Mouse (Mus musculus) neural tube, embryonic 11.5 days (tissue): ENCODE measurements around the gene Nrgn. TPM values are rescaled to one million over a fixed set of nuclear protein-coding genes. Genes with fewer than 3 reads are reported as not detected.

Experiments
- ATAC-seq: fragments of 200-750 bp; cut with Nextera tagmentation; 2 replicates; pipeline ENCODE4 v1.8.0; 2017; ENCODE audit warnings: moderate number of reproducible peaks, mild to moderate bottlenecking, moderate TSS enrichment, moderate library complexity; ENCODE audit not compliant: insufficient read depth, low FRiP score, low TSS enrichment
- DNase-seq: peaks from one replicate; pipeline ENCODE4 v3.0.0-alpha.2; 2015; ENCODE audit warnings: low spot score
- H3K27ac ChIP-seq: fragments of 300-500 bp; sonication (generic); 2 replicates; pipeline ENCODE4 v1.5.1; 2014; ENCODE audit warnings: low read depth, mild to moderate bottlenecking, low read length
- H3K27me3 ChIP-seq: fragments of 300-500 bp; sonication (generic); 2 replicates; pipeline ENCODE4 v1.6.1; 2014; ENCODE audit warnings: mild to moderate bottlenecking, low read length, mixed read lengths; ENCODE audit not compliant: control insufficient read depth, insufficient read depth
- H3K36me3 ChIP-seq: fragments of 300-500 bp; sonication (generic); 2 replicates; pipeline ENCODE4 v1.6.1; 2014; ENCODE audit warnings: mild to moderate bottlenecking, low read length, moderate library complexity, mixed read lengths; ENCODE audit not compliant: control insufficient read depth, insufficient read depth
- H3K4me1 ChIP-seq: fragments of 300-500 bp; sonication (generic); 2 replicates; pipeline ENCODE4 v1.6.1; 2014; ENCODE audit warnings: low read length, mixed read lengths; ENCODE audit not compliant: control insufficient read depth, insufficient read depth
- H3K4me2 ChIP-seq: fragments of 300-500 bp; sonication (generic); 2 replicates; pipeline ENCODE4 v1.6.1; 2014; ENCODE audit warnings: low read depth, mild to moderate bottlenecking, moderate library complexity
- H3K4me3 ChIP-seq: fragments of 300-500 bp; sonication (generic); 2 replicates; pipeline ENCODE4 v1.5.1; 2014; ENCODE audit warnings: low read depth, low read length
- H3K9ac ChIP-seq: fragments of 300-500 bp; sonication (generic); 2 replicates; pipeline ENCODE4 v1.6.1; 2014; ENCODE audit warnings: mild to moderate bottlenecking, low read length
- H3K9me3 ChIP-seq: fragments of 300-500 bp; sonication (generic); 2 replicates; pipeline ENCODE4 v1.6.1; 2016; ENCODE audit warnings: low read length; ENCODE audit not compliant: control insufficient read depth
- WGBS: fragments of 180-500 bp; shearing (Covaris S2); extraction: QIAGEN DNeasy Blood & Tissue Kit; methylation state at CpG from one replicate; pipeline ENCODE4 v1.1.7; 2014; 5-methylcytosine and 5-hydroxymethylcytosine counted together
- polyA plus RNA-seq: library from polyadenylated mRNA; unstranded; fragments of >200 nt; fragmentation: Nextera tagmentation; extraction: Ambion mirVana; gene quantifications from 2 replicates; pipeline ENCODE4 v1.2.1, GENCODE M21; 2014

The Nrgn gene
- polyA plus RNA-seq, 1 experiment from 2014 or later = 2.3 TPM

- H3K36me3 ChIP-seq = peaks cover 9% of the 10 kb centered on the region
- 23% methylated on average over 21 of the region's 21 CpGs for WGBS
- ATAC-seq (no peak), DNase-seq (no peak)
- peaks cover 57% of the 10 kb centered on the region for H3K27me3 ChIP-seq
- H3K9ac ChIP-seq = no peak overlapping the region
- no peaks in the 10 kb centered on the region for H3K9me3 ChIP-seq
- H3K4me1 ChIP-seq = peaks cover 21% of the 10 kb centered on the region
- H3K4me3 ChIP-seq = no peak overlapping the region
- no peak overlapping the region for H3K27ac ChIP-seq
- no peak overlapping the region for H3K4me2 ChIP-seq
Measured at GRCm38 (mm10) chr9:37526443-37527395, 26.0 kb downstream of the Nrgn start.

GRCm38 (mm10) chr9:37525461-37525860, 27.2 kb downstream of the Nrgn start:
- 92% methylated on average over 2 of the region's 2 CpGs for WGBS
- no peak overlapping the region for H3K9ac ChIP-seq
- H3K27ac ChIP-seq = no peak overlapping the region
- no peak for ATAC-seq
- H3K9me3 ChIP-seq = no peaks in the 10 kb centered on the region
- peaks cover 45% of the 10 kb centered on the region for H3K27me3 ChIP-seq
- H3K4me3 ChIP-seq = no peak overlapping the region
- peaks cover 9% of the 10 kb centered on the region for H3K36me3 ChIP-seq
- DNase-seq = no peak
- H3K4me2 ChIP-seq = no peak overlapping the region
- H3K4me1 ChIP-seq = peaks cover 14% of the 10 kb centered on the region

GRCm38 (mm10) chr9:37519995-37520394, 32.7 kb downstream of the Nrgn start:
- H3K4me3 ChIP-seq = no peak overlapping the region
- H3K36me3 ChIP-seq = peaks cover 9% of the 10 kb centered on the region
- ATAC-seq (no peak), DNase-seq (no peak)
- WGBS = 89% methylated on average over 2 of the region's 2 CpGs
- no peak overlapping the region for H3K9ac ChIP-seq
- H3K4me1 ChIP-seq = no peaks in the 10 kb centered on the region
- H3K27ac ChIP-seq = no peak overlapping the region
- no peak overlapping the region for H3K4me2 ChIP-seq
- H3K27me3 ChIP-seq = no peaks in the 10 kb centered on the region
- no peaks in the 10 kb centered on the region for H3K9me3 ChIP-seq

- Histone ChIP-seq H3K4me2 (no peak overlapping the region), H3K4me1 (no peaks in the 10 kb centered on the region), H3K9ac (no peak overlapping the region), H3K27ac (no peak overlapping the region), H3K9me3 (no peaks in the 10 kb centered on the region), H3K36me3 (peaks cover 7% of the 10 kb centered on the region), H3K27me3 (no peaks in the 10 kb centered on the region), H3K4me3 (no peak overlapping the region)
- DNase-seq (no peak), ATAC-seq (no peak)
- WGBS = 92% methylated on average over 8 of the region's 8 CpGs
Measured at GRCm38 (mm10) chr9:37518991-37519390, 33.7 kb downstream of the Nrgn start.

- no peak overlapping the region for H3K9ac ChIP-seq
- no peak overlapping the region for H3K27ac ChIP-seq
- no peaks in the 10 kb centered on the region for H3K9me3 ChIP-seq
- H3K4me2 ChIP-seq = no peak overlapping the region
- no peak for ATAC-seq
- no peak for DNase-seq
- H3K27me3 ChIP-seq = no peaks in the 10 kb centered on the region
- WGBS = 92% methylated on average over 1 of the region's 1 CpGs
- no peak overlapping the region for H3K4me3 ChIP-seq
- no peaks in the 10 kb centered on the region for H3K4me1 ChIP-seq
- H3K36me3 ChIP-seq = no peaks in the 10 kb centered on the region
Measured at GRCm38 (mm10) chr9:37517467-37517866, 35.2 kb downstream of the Nrgn start.

GRCm38 (mm10) chr9:37514456-37514855, 38.2 kb downstream of the Nrgn start:
- H3K4me2 ChIP-seq = no peak overlapping the region
- H3K27me3 ChIP-seq = no peaks in the 10 kb centered on the region
- ATAC-seq (no peak), DNase-seq (no peak)
- 91% methylated on average over 3 of the region's 3 CpGs for WGBS
- H3K36me3 ChIP-seq = no peaks in the 10 kb centered on the region
- H3K4me3 ChIP-seq = no peak overlapping the region
- H3K9me3 ChIP-seq = no peaks in the 10 kb centered on the region
- no peaks in the 10 kb centered on the region for H3K4me1 ChIP-seq
- no peak overlapping the region for H3K9ac ChIP-seq
- H3K27ac ChIP-seq = no peak overlapping the region

- H3K4me3 ChIP-seq = no peak overlapping the region
- WGBS = 94% methylated on average over 2 of the region's 2 CpGs
- H3K9ac ChIP-seq = no peak overlapping the region
- no peaks in the 10 kb centered on the region for H3K27me3 ChIP-seq
- no peak for DNase-seq
- H3K36me3 ChIP-seq = no peaks in the 10 kb centered on the region
- H3K4me1 ChIP-seq = no peaks in the 10 kb centered on the region
- no peak for ATAC-seq
- H3K4me2 ChIP-seq = no peak overlapping the region
- H3K9me3 ChIP-seq = no peaks in the 10 kb centered on the region
- no peak overlapping the region for H3K27ac ChIP-seq
Measured at GRCm38 (mm10) chr9:37512097-37512496, 40.6 kb downstream of the Nrgn start.

- H3K9ac ChIP-seq = no peak overlapping the region
- DNase-seq = no peak
- ATAC-seq = no peak
- H3K4me2 ChIP-seq = no peak overlapping the region
- H3K36me3 ChIP-seq = no peaks in the 10 kb centered on the region
- 93% methylated on average over 1 of the region's 1 CpGs for WGBS
- no peaks in the 10 kb centered on the region for H3K27me3 ChIP-seq
- H3K9me3 ChIP-seq = no peaks in the 10 kb centered on the region
- no peak overlapping the region for H3K4me3 ChIP-seq
- H3K4me1 ChIP-seq = no peaks in the 10 kb centered on the region
- no peak overlapping the region for H3K27ac ChIP-seq
Measured at GRCm38 (mm10) chr9:37506023-37506422, 46.7 kb downstream of the Nrgn start.

- Histone ChIP-seq H3K36me3 (no peaks in the 10 kb centered on the region), H3K4me3 (no peak overlapping the region), H3K27me3 (no peaks in the 10 kb centered on the region), H3K4me1 (no peaks in the 10 kb centered on the region), H3K4me2 (no peak overlapping the region), H3K27ac (no peak overlapping the region), H3K9me3 (no peaks in the 10 kb centered on the region), H3K9ac (no peak overlapping the region)
- ATAC-seq (no peak), DNase-seq (no peak)
Measured at GRCm38 (mm10) chr9:37504348-37504747, 48.4 kb downstream of the Nrgn start.
